Mouse (Mus musculus) hindbrain, embryonic 10.5 days (tissue): ENCODE measurements around the gene Xrra1. TPM values are rescaled to one million over a fixed set of nuclear protein-coding genes. Genes with fewer than 3 reads are reported as not detected.
A peak's percentile ranks its signal among the peaks of the same experiment; 100 is the strongest.
"Not testable (repeated sequence)": the region's sequence is repeated elsewhere in the genome, so short reads cannot be mapped to it uniquely, and the experiment has no call there.

Source experiments
- DNase-seq: peaks from one replicate; pipeline ENCODE4 v3.0.0-alpha.2; 2017; ENCODE audit warnings: low spot score
- H3K27ac ChIP-seq: fragments of 300-500 bp; sonication (generic); 2 replicates; pipeline ENCODE4 v1.5.1; 2016; ENCODE audit warnings: mild to moderate bottlenecking, moderate library complexity
- H3K27me3 ChIP-seq: fragments of 300-500 bp; sonication (generic); 2 replicates; pipeline ENCODE4 v1.6.1; 2016; ENCODE audit warnings: mild to moderate bottlenecking; ENCODE audit not compliant: poor library complexity, insufficient read depth, severe bottlenecking
- H3K36me3 ChIP-seq: fragments of 300-500 bp; sonication (generic); 2 replicates; pipeline ENCODE4 v1.6.1; 2016; ENCODE audit warnings: mild to moderate bottlenecking, moderate library complexity
- H3K4me1 ChIP-seq: fragments of 300-500 bp; sonication (generic); replicated peaks from 2 replicates; pipeline ENCODE4 v1.6.1; 2016; ENCODE audit warnings: mild to moderate bottlenecking
- H3K4me3 ChIP-seq: fragments of 300-500 bp; sonication (generic); 2 replicates; pipeline ENCODE4 v1.5.1; 2016; ENCODE audit warnings: mild to moderate bottlenecking, moderate library complexity
- H3K9me3 ChIP-seq: fragments of 300-500 bp; sonication (generic); 2 replicates; pipeline ENCODE4 v1.6.1; 2016; ENCODE audit warnings: mild to moderate bottlenecking, moderate library complexity
- WGBS: fragments of 180-500 bp; shearing (Covaris S2); methylation state at CpG from one replicate; pipeline ENCODE4 v1.1.7; 2016; 5-methylcytosine and 5-hydroxymethylcytosine counted together
- polyA plus RNA-seq: library from polyadenylated mRNA; unstranded; fragments of >200 nt; fragmentation: Nextera tagmentation; extraction: Ambion mirVana; gene quantifications from 2 replicates; pipeline ENCODE4 v1.2.1, GENCODE M21; 2016

Xrra1 gene
- polyA plus RNA-seq, 1 experiment from 2014 or later: 0.68 TPM

- H3K9me3 ChIP-seq: 0 out of 2 replicates have a peak, but pooled peaks cover 14% of the 10 kb centered on the region
- DNase-seq: no peak
- H3K27ac ChIP-seq: no peak overlapping the region
- H3K4me3 ChIP-seq: no peak overlapping the region
- no peaks in the 10 kb centered on the region for H3K4me1 ChIP-seq
- H3K36me3 ChIP-seq: peaks cover 93% of the 10 kb centered on the region
- H3K27me3 ChIP-seq: no peaks in the 10 kb centered on the region
- 94% methylated on average over 3 of the region's 3 CpGs for WGBS
These were observed 87.0 kb downstream of the Xrra1 start for GRCm38 (mm10) chr7:99945939-99946338.

- 91% methylated on average over 4 of the region's 4 CpGs for WGBS
- DNase-seq: no peak
- H3K27me3 ChIP-seq: no peaks in the 10 kb centered on the region
- peaks cover 93% of the 10 kb centered on the region for H3K36me3 ChIP-seq
- H3K27ac ChIP-seq: no peak overlapping the region
- H3K4me1 ChIP-seq: no peaks in the 10 kb centered on the region
- H3K4me3 ChIP-seq: no peak overlapping the region
- 0 out of 2 replicates have a peak, but pooled peaks cover 14% of the 10 kb centered on the region for H3K9me3 ChIP-seq
These were observed 87.4 kb downstream of the Xrra1 start for GRCm38 (mm10) chr7:99946356-99946755.

GRCm38 (mm10) chr7:99947329-99947728, 88.4 kb downstream of the Xrra1 start:
- no peaks in the 10 kb centered on the region for H3K4me1 ChIP-seq
- H3K4me3 ChIP-seq: no peak overlapping the region
- 95% methylated on average over 9 of the region's 9 CpGs for WGBS
- peaks cover 92% of the 10 kb centered on the region for H3K36me3 ChIP-seq
- no peak overlapping the region for H3K27ac ChIP-seq
- H3K27me3 ChIP-seq: no peaks in the 10 kb centered on the region
- no peak for DNase-seq
- 0 out of 2 replicates have a peak, but pooled peaks cover 14% of the 10 kb centered on the region for H3K9me3 ChIP-seq

DNA sequence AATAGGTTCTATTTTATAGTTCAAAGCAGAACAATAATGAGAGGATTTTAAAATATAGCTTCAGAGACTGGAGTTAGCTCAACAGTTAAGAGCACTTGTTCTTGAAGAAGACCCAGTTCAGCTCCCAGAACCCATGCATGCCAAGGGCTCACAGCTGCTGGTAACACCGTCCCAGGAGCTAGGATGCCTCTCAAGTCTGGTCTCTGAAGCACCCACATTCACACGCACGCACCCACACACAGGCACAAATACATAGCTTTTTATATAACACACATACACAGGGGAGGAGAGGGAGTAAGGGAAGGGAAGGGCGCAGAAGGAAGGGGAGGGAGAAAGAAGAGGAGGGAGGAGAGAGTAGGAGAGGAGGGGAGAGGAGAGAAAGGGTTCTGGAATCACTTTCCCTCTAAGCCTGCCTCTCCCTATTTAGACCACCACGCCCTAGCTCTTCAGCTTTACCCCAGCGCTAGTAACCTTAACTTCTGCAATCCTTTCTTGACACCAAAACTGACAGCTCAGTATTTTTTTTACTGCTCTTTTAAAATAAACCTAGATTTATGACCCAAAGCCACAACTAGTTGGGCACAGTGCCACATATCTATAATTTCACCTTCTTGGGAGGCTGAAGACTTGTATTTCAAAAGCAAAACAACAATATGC, 94.7 kb downstream of the Xrra1 start:
- WGBS: 87% methylated on average over 6 of the region's 6 CpGs
- peaks cover 42% of the 10 kb centered on the region for H3K36me3 ChIP-seq
- DNase-seq: no peak

DNA sequence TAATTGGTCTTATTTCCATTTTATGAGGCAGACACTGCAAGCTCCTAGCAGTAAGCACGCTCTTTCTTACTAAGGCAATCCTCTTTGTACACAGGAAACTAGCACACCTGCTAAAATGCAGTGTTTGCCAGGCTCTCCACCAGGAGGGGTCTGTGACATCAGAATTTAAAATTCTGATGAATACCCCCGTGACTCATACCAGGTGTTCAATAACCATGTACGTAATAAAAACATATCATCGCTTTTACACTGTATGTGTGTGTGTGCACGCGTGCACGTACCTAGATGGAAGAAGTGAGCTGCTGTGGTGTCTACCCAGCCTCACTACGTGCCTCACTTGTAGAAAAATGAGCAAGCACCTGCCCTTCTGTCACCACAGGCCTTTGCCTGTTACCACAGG, 95.3 kb downstream of the Xrra1 start:
- no peak for DNase-seq
- peaks cover 36% of the 10 kb centered on the region for H3K36me3 ChIP-seq
- H3K9me3 ChIP-seq: no peaks in the 10 kb centered on the region
- H3K27ac ChIP-seq: no peak overlapping the region
- no peaks in the 10 kb centered on the region for H3K4me1 ChIP-seq
- 96% methylated on average over 8 of the region's 8 CpGs for WGBS
- no peaks in the 10 kb centered on the region for H3K27me3 ChIP-seq
- no peak overlapping the region for H3K4me3 ChIP-seq

More for the DNA sequence above, 94.7 kb downstream of the Xrra1 start:
- no peak overlapping the region for H3K4me3 ChIP-seq
- H3K9me3 ChIP-seq: no peaks in the 10 kb centered on the region
- H3K27me3 ChIP-seq: no peaks in the 10 kb centered on the region
- no peak overlapping the region for H3K27ac ChIP-seq
- no peaks in the 10 kb centered on the region for H3K4me1 ChIP-seq

- over 99% methylated on average over 7 of the region's 7 CpGs for WGBS
- Histone ChIP-seq H3K27me3 (no peaks in the 10 kb centered on the region), H3K27ac (no peak overlapping the region), H3K9me3 (no peaks in the 10 kb centered on the region), H3K36me3 (peaks cover 22% of the 10 kb centered on the region), H3K4me1 (no peaks in the 10 kb centered on the region), H3K4me3 (no peak overlapping the region)
- DNase-seq: no peak
These were observed 97.2 kb downstream of the Xrra1 start for GRCm38 (mm10) chr7:99956095-99956494.

DNA sequence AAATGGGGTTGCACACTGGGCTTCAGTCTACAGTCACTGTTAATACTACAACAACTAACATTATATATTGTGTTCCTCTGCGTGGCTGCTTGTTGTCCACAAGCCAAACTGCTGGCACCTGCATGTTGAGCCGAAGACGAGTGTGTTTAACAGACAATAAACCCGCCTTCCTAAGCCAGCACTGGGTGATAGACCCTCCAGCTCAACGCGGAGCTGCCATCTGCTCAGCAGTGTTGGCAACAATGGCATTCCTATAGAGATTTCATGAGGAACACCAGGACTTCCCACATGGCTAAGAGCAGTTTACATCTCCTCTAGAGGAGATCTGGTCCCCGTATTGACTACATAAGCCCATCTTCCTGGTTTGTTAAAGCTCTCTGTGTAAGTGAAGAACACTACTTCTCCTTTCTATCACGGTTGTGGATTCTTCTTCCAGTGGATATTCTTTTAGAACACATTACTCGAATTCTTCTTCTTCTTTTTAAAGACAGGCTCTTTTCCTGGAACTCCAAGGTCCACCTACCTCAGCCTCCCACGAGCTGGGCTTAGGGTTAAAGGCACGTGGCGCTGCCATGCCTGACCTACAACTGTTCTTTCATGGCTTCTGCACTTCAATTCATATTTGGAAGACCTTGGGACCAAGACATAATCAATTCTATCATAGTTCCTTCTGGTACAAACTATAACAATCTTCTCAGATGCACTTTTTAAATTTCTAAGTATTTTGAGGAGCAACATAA, 98.5 kb downstream of the Xrra1 start:
- Histone ChIP-seq H3K9me3 (no peaks in the 10 kb centered on the region), H3K36me3 (peaks cover 10% of the 10 kb centered on the region), H3K27me3 (no peaks in the 10 kb centered on the region), H3K4me1 (no peaks in the 10 kb centered on the region), H3K4me3 (no peak overlapping the region), H3K27ac (no peak overlapping the region)
- no peak for DNase-seq
- 88% methylated on average over 12 of the region's 12 CpGs for WGBS

DNA sequence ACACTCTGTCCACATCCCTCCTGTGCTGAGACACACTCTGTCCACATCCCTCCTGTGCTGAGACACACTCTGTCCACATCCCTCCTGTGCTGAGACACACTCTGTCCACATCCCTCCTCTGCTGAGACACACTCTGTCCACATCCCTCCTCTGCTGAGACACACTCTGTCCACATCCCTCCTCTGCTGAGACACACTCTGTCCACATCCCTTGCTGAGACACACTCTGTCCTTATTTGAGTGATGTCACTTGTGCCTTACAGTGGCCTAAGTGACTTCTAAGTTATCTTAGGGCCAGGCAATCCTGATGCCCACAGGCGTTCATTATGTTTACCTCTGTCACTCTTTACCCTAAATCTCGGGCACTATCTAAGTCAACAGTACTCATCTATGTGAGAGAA, 101.7 kb downstream of the Xrra1 start:
- WGBS: 89% methylated on average over 2 of the region's 2 CpGs
- not testable (repeated sequence) for H3K9me3 ChIP-seq, DNase-seq, H3K27me3 ChIP-seq, H3K27ac ChIP-seq, H3K4me3 ChIP-seq, H3K36me3 ChIP-seq
- H3K4me1 ChIP-seq: peaks cover 15% of the 10 kb centered on the region

DNA sequence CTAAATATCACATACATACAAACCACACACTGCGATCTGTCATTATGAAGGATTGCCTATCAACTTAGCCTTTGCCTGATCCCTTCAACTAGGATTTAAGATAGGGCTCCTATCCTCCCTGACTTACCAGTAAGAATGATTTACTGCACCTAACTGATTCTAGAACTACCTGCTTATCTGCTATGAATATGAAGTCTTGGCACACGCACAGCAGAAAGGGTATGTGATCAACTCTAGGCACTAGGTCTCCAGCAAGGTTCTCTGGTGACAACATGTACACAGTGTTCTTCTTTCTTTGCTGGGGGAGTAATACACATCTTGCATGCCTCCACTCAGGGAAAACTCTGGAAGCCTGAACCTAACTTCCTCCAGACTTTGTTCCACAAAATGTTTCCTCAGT, 102.6 kb downstream of the Xrra1 start:
- WGBS: 95% methylated on average over 2 of the region's 2 CpGs
- no peak overlapping the region for H3K4me3 ChIP-seq
- H3K9me3 ChIP-seq: no peaks in the 10 kb centered on the region
- H3K4me1 ChIP-seq: peaks cover 25% of the 10 kb centered on the region
- H3K27ac ChIP-seq: no peak overlapping the region
- no peaks in the 10 kb centered on the region for H3K36me3 ChIP-seq
- H3K27me3 ChIP-seq: no peaks in the 10 kb centered on the region
- DNase-seq: no peak

DNA sequence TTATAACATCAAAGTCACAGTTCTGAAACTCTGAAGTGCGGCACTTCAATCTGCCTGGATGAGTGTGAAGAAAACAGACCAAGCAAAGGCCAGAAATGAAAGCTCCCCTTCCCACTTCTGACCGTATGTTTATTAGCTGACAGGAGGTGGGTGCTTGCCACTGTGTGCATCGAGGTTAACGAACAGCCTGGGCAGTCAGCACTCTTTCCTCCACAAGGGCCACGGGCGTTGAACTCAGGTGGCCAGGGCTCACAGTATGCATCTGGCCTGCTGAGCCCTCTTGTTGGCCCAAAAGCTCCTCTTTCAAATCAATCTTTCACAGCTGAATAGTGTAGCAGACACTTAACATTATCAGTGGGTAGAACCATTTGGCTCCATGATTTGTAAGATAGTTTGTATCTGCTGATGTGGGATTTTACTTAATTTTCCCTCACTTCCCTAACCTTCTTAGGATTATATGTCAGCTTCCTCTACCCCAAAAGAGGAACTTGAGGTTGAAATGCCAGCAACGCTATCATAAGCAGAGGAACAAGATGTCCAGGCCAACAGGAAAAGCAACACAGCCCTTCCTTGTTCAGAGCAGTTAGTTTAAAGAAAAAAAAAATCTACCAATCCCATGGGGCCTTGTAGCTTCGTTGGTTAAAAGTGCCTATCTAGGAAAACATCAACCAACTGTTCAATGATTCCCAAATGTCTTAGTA, 103.8 kb downstream of the Xrra1 start:
- Histone ChIP-seq H3K27me3 (no peaks in the 10 kb centered on the region), H3K36me3 (no peaks in the 10 kb centered on the region), H3K27ac (no peak overlapping the region), H3K9me3 (no peaks in the 10 kb centered on the region), H3K4me1 (peaks cover 37% of the 10 kb centered on the region), H3K4me3 (no peak overlapping the region)
- no peak for DNase-seq
- 75% methylated on average over 8 of the region's 8 CpGs for WGBS

GRCm38 (mm10) chr7:99963237-99963860, 104.4 kb downstream of the Xrra1 start:
- H3K4me1 ChIP-seq: peaks cover 39% of the 10 kb centered on the region
- H3K9me3 ChIP-seq: no peaks in the 10 kb centered on the region
- H3K36me3 ChIP-seq: no peaks in the 10 kb centered on the region
- no peak overlapping the region for H3K27ac ChIP-seq
- no peaks in the 10 kb centered on the region for H3K27me3 ChIP-seq
- no peak overlapping the region for H3K4me3 ChIP-seq
- DNase-seq: no peak
- WGBS: 82% methylated on average over 3 of the region's 3 CpGs

DNA sequence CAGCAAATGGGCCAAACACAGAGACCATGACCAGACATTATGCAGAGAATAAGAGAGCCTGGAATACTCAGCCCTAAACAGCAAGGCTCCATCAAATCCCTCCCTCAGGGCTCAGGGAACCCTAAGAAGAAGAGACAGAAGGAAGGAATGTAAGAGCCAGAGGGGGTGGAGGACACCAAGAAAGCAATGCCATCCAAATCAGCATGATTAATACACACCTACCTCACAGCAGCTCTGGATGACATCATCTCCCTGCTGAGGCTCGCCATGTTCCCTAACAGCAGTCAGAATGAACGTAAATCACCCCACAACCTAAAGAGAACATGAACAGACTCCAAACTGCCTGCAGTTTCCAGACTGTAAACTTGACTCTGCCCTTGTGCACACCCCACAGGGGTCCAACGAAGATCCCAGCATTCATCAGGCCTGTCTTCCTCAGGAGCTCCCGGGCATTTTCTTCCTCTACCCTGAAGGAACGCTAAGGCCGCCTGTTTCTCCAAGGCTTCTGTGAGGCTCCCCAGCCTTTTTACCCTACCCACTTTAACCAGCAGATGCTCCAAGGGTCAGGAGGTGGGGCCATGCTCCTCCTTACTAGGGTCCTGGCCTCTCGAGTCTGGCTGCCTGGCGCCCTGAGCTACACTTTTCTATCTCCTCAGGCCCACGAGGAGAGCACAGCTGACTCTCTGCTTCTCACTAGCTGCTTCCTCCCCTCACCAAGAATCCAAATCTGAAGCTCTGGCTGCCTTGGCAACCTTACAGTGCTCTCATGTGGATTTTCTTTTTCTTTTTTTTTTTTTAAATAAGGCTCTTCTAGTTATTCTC, 106.3 kb downstream of the Xrra1 start:
- Histone ChIP-seq H3K4me1 (peaks cover 51% of the 10 kb centered on the region), H3K36me3 (no peaks in the 10 kb centered on the region), H3K27ac (peak overlapping the region; percentile 84), H3K9me3 (no peaks in the 10 kb centered on the region), H3K27me3 (no peaks in the 10 kb centered on the region), H3K4me3 (peak overlapping the region; percentile 18)
- WGBS: 27% methylated on average over 9 of the region's 9 CpGs
- peak; percentile 20 for DNase-seq
